Mouse (Mus musculus) megakaryocyte, embryonic 14.5 days (primary cell): ENCODE results near the gene Nenf. TPM values are rescaled to one million over a fixed set of nuclear protein-coding genes. Genes with fewer than 3 reads are reported as not detected.

Experiments used
- H3K27me3 ChIP-seq: replicated peaks from 2 replicates; pipeline ENCODE3; 2012; ENCODE audit warnings: inconsistent platforms
- H3K36me3 ChIP-seq: replicated peaks from 2 replicates; pipeline ENCODE3; 2012; ENCODE audit warnings: low read length, inconsistent platforms, mixed read lengths
- H3K4me1 ChIP-seq: 2 replicates; pipeline ENCODE4 v1.6.1; 2012; ENCODE audit warnings: inconsistent platforms
- H3K4me3 ChIP-seq: replicated peaks from 2 replicates; pipeline ENCODE3; 2012; ENCODE audit warnings: moderate library complexity, mild to moderate bottlenecking, inconsistent platforms
- H3K9me3 ChIP-seq: 2 replicates; pipeline ENCODE4 v1.6.1; 2012; ENCODE audit warnings: inconsistent platforms
- FLI1 ChIP-seq: IDR thresholded peaks from 2 replicates; pipeline ENCODE4 v1.6.1; 2012; ENCODE audit warnings: low read length, inconsistent platforms, mixed read lengths
- GATA1 ChIP-seq: IDR thresholded peaks from 3 replicates; pipeline ENCODE4 v1.6.1; 2012; ENCODE audit warnings: mixed read lengths, low read length, inconsistent platforms, borderline replicate concordance
- polyA plus RNA-seq: library from polyadenylated mRNA; stranded (reverse); fragments of >175 nt; gene quantifications from 2 replicates; pipeline ENCODE4 v1.2.3, GENCODE M21; 2012; ENCODE audit warnings: low replicate concordance; ENCODE audit not compliant: insufficient read depth

Nenf gene
- polyA plus RNA-seq, 1 experiment, result 31.8 TPM

DNA sequence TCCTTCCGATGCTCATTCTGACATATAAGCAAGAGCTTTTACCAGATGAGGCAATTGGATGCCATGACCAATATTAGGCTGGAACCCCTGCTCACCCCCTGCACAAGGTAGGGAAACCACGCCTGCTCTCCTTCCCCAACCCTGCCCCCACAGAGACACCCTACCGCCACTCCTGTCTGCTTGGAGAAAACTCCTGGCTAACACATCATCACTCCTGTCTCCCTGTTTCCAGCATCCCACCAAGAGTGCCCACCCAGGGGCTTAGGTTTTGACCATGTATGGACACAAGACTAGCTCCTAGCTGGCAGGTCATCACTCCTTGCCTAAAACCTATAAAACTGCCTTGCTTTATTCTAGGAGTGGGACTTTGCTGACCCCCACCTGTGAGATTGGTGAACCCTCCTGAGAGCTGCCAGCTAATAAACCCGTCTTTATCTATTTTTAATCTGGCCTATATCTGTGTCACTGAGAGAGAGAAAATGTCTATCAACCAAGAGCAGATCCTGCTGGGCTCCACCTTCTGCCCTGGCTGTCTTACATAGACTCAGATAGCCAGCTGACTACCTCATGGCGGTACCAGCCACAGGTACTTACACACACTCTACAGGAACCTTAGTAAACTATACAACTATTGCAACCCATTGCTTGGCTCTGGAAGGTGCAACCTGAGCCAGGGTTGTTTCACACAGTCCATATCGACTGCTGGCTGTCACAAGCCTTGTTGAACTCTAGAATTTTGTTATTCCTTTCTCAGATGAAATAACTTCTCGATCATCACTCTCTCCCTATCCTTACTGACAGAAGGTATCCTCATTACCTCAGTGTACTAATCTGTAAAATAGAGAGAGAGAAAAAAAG is 7.0 kb upstream of the Nenf start:
- no peak for TF ChIP-seq FLI1
- TF ChIP-seq GATA1, result no peak
- H3K27me3 ChIP-seq, result peaks cover 25% of the 10 kb centered on the region
- H3K4me3 ChIP-seq, result peak overlapping the region; percentile 99
- H3K9me3 ChIP-seq, result peaks cover 4% of the 10 kb centered on the region; the same call in 1 of the 2 replicates
- peaks cover 10% of the 10 kb centered on the region for H3K36me3 ChIP-seq
- H3K4me1 ChIP-seq, result peaks cover 41% of the 10 kb centered on the region

GRCm38 (mm10) chr1:191323381-191323780 is 5.4 kb upstream of the Nenf start:
- Histone ChIP-seq H3K36me3 (peaks cover 1% of the 10 kb centered on the region), H3K4me1 (peaks cover 38% of the 10 kb centered on the region), H3K27me3 (peaks cover 23% of the 10 kb centered on the region), H3K9me3 (peaks cover 4% of the 10 kb centered on the region; the same call in 1 of the 2 replicates), H3K4me3 (no peak overlapping the region)
- no peak for TF ChIP-seq FLI1
- no peak for TF ChIP-seq GATA1

- Histone ChIP-seq H3K27me3 (peaks cover 16% of the 10 kb centered on the region), H3K9me3 (peaks cover 4% of the 10 kb centered on the region; the same call in 1 of the 2 replicates), H3K36me3 (no peaks in the 10 kb centered on the region), H3K4me3 (no peak overlapping the region), H3K4me1 (peaks cover 24% of the 10 kb centered on the region)
- TF ChIP-seq FLI1, result no peak
- no peak for TF ChIP-seq GATA1
These were observed 692 bp upstream of the Nenf start for GRCm38 (mm10) chr1:191318686-191319085.

DNA sequence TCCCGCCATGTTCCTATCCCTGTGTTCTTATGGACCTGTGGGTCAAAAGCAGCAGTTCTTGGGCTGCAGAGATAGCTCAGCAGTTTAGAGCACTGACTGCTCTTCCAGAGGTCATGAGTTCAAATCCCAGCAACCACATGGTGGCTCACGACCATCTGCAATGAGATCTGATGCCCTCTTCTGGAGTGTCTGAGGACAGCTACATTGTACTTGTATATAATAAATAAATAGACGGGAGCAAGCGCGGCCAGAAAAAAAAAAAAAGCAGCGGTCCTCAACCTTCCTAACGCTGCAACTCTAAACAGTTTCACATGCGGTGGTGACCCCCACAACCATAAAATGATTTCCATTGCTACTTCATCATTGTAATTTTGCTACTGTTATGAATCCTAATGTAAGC is 1.2 kb downstream of the Nenf start:
- Histone ChIP-seq H3K4me3 (no peak overlapping the region), H3K9me3 (peaks cover 4% of the 10 kb centered on the region; the same call in 1 of the 2 replicates), H3K27me3 (peaks cover 11% of the 10 kb centered on the region), H3K36me3 (no peaks in the 10 kb centered on the region), H3K4me1 (peaks cover 36% of the 10 kb centered on the region)
- TF ChIP-seq GATA1, result no peak
- no peak for TF ChIP-seq FLI1

DNA sequence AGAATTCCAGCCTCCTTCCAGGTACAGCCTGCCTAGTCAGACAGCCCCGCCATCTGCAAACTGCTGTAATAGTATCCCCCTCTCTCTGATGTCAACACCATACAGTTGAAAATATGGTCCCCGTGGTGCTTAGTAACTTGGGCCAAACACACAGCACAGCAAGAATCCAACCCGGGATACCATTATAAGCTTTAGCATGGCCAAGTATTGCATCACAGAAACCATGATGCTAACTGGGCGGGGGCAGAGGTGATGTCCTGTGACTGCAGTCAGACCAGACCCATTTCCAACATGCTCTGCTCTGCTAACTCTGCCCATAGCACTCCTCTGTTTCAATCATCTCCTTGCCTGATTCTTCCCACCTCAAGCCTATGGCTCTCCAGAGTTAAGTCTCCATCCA is 4.1 kb downstream of the Nenf start:
- TF ChIP-seq FLI1 (no peak), GATA1 (no peak)
- H3K27me3 ChIP-seq, result peaks cover 6% of the 10 kb centered on the region
- no peak overlapping the region for H3K4me3 ChIP-seq

GRCm38 (mm10) chr1:191313158-191313557 is 4.8 kb downstream of the Nenf start:
- 0 out of 2 replicates have a peak, but pooled peaks cover under 1% of the 10 kb centered on the region for H3K9me3 ChIP-seq
- no peaks in the 10 kb centered on the region for H3K36me3 ChIP-seq
- H3K4me3 ChIP-seq, result peak overlapping the region; percentile 99
- peaks cover 36% of the 10 kb centered on the region for H3K4me1 ChIP-seq
- peaks cover 6% of the 10 kb centered on the region for H3K27me3 ChIP-seq
- TF ChIP-seq GATA1 (no peak), FLI1 (no peak)

More for the DNA sequence above, 4.1 kb downstream of the Nenf start:
- no peaks in the 10 kb centered on the region for H3K36me3 ChIP-seq
- no peaks in the 10 kb centered on the region for H3K9me3 ChIP-seq
- peaks cover 38% of the 10 kb centered on the region for H3K4me1 ChIP-seq

DNA sequence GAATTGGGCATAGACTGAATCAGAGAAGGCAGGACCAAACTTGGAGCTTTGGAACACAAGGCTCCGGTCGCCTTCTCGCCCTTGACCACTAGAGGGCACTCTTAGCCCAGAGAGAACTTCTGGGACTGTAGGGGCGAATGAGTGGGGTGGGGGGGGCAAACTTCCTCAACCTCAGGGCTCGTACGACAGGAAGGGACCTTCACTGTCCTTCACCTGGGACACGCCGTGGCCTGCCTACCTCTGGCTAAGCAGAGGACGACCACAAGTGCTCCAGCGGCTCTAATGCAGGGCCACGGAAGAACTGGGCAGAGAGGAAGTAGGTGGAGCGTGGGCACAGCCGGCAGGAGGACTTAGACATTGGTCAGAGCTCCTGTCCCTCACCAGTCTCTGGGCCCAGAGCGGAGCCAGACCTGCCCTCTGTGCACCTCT is 5.5 kb downstream of the Nenf start:
- peaks cover 3% of the 10 kb centered on the region for H3K9me3 ChIP-seq
- TF ChIP-seq GATA1 (no peak), FLI1 (no peak)
- H3K4me1 ChIP-seq, result peaks cover 31% of the 10 kb centered on the region
- H3K36me3 ChIP-seq, result peaks cover 5% of the 10 kb centered on the region
- H3K4me3 ChIP-seq, result peak overlapping the region; percentile 99
- H3K27me3 ChIP-seq, result peaks cover 5% of the 10 kb centered on the region

- TF ChIP-seq GATA1 (no peak), FLI1 (no peak)
- Histone ChIP-seq H3K36me3 (peaks cover 9% of the 10 kb centered on the region), H3K4me1 (peaks cover 30% of the 10 kb centered on the region), H3K4me3 (peak overlapping the region; percentile 26), H3K27me3 (no peaks in the 10 kb centered on the region), H3K9me3 (peaks cover 3% of the 10 kb centered on the region)
These were observed 6.6 kb downstream of the Nenf start for GRCm38 (mm10) chr1:191311296-191311898.

DNA sequence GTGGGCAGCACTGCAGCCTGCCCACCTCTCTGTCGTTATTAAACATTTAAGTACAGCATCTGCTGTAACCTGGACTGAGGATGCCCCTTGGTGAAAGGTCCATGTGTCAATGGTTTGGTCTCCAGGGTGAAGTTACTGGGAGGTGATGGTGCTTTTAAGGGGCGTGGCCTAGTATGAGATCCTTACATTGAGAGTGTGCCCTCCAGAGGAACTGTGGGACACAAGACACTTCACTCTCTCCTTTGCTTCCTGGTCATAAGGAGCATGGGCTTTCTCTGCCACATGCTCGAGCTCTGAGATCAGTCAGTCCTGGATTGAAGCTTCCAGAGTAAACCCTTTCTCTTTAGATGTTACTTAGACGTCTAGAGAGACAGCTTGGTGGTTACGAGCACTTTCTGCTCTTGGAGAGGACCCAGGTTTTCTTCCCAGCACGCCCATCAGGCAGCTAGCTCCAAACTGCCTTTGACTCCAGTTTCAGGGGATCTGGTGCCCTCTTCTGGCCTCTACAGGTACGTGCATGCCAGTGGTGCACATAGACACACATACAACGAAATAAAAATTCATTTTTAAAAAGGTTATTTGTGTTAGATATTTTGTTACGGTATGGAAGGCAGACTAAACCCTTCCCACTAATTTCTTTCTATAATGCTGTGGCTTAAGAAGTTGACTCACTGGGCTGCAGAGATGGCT is 10.1 kb downstream of the Nenf start:
- H3K36me3 ChIP-seq, result peaks cover 10% of the 10 kb centered on the region
- peaks cover 7% of the 10 kb centered on the region for H3K27me3 ChIP-seq
- peaks cover 3% of the 10 kb centered on the region for H3K9me3 ChIP-seq

GRCm38 (mm10) chr1:191306316-191306715 is 11.7 kb downstream of the Nenf start:
- peaks cover 20% of the 10 kb centered on the region for H3K27me3 ChIP-seq
- peaks cover 3% of the 10 kb centered on the region for H3K9me3 ChIP-seq
- H3K36me3 ChIP-seq, result peaks cover 10% of the 10 kb centered on the region
- TF ChIP-seq GATA1, result no peak
- TF ChIP-seq FLI1, result no peak
- H3K4me1 ChIP-seq, result peaks cover 12% of the 10 kb centered on the region
- no peak overlapping the region for H3K4me3 ChIP-seq

More for the DNA sequence above, 10.1 kb downstream of the Nenf start:
- Histone ChIP-seq H3K4me3 (no peak overlapping the region), H3K4me1 (peaks cover 21% of the 10 kb centered on the region)
- no peak for TF ChIP-seq FLI1
